Mouse (Mus musculus) testis, adult 2 months (tissue): ENCODE results near the gene Ank. TPM values are rescaled to one million over a fixed set of nuclear protein-coding genes. Genes with fewer than 3 reads are reported as not detected.
"Not testable (repeated sequence)": the region's sequence is repeated elsewhere in the genome, so short reads cannot be mapped to it uniquely, and the experiment has no call there.

Experiments
- H3K27ac ChIP-seq: fragments of 200-500 bp; 2 replicates; pipeline ENCODE4 v1.5.1; 2012; ENCODE audit warnings: low read depth, low read length; ENCODE audit not compliant: control insufficient read depth, insufficient read depth
- H3K27me3 ChIP-seq: fragments of 200-500 bp; 2 replicates; pipeline ENCODE4 v1.6.1; 2012; ENCODE audit warnings: mild to moderate bottlenecking, low read length, moderate library complexity; ENCODE audit not compliant: control insufficient read depth, insufficient read depth
- H3K36me3 ChIP-seq: fragments of 200-500 bp; 2 replicates; pipeline ENCODE4 v1.6.1; 2012; ENCODE audit warnings: mild to moderate bottlenecking, low read length; ENCODE audit not compliant: control insufficient read depth, insufficient read depth
- H3K4me1 ChIP-seq: fragments of 200-500 bp; 2 replicates; pipeline ENCODE4 v1.6.1; 2012; ENCODE audit warnings: low read length; ENCODE audit not compliant: control insufficient read depth, insufficient read depth
- H3K4me3 ChIP-seq: fragments of 200-500 bp; 2 replicates; pipeline ENCODE4 v1.5.1; 2012; ENCODE audit warnings: low read depth, mild to moderate bottlenecking, low read length, moderate library complexity, mixed read lengths; ENCODE audit not compliant: control insufficient read depth
- CTCF ChIP-seq: fragments of 200-500 bp; IDR thresholded peaks from 2 replicates; pipeline ENCODE4 v1.5.1; 2012; ENCODE audit warnings: low read depth, mild to moderate bottlenecking, inconsistent platforms, low read length, moderate library complexity; ENCODE audit not compliant: control insufficient read depth, insufficient read depth, insufficient replicate concordance
- POLR2A ChIP-seq: fragments of 200-500 bp; IDR thresholded peaks from 2 replicates; pipeline ENCODE4 v1.6.1; 2012; ENCODE audit warnings: low read depth, mild to moderate bottlenecking, inconsistent platforms, low read length, moderate library complexity; ENCODE audit not compliant: control insufficient read depth
- polyA plus RNA-seq: library from polyadenylated mRNA; depleted of rRNA; stranded (reverse); fragments of >200 nt; gene quantifications from 2 replicates; pipeline ENCODE4 v1.2.3, GENCODE M21; 2012

Ank gene
- polyA plus RNA-seq, 1 experiment, result 9.1 TPM

DNA sequence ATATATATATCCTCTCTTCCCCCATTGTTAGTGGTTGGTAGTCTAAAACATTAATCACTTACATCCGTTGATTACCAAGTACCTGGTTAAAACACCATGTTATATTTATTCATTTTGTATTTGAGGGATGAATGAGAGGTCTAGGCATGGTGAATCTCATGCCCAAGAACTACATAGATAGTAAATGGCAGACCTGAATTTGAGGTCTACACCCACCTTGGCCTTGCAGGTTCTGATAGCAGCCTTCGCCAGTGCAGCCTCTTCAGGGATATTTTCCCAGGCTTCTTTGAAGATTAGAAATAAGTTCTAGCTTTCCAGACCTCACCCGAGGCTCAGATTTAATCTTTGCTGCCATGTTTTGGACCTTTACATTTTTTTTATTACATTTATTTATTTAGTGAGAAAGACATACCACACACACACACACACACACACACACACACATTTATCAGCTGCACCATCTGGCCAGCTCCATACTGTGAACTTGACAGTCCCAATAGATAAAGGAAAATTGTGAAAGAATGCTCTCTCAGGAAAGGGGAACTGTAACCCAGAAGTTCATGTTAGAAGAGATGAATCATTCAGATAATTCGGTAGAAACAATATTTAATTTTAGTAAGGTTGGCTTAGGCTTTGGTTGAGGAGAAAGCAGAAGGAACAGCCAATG lies 2.5 kb downstream of the Ank start:
- no peak overlapping the region for H3K27ac ChIP-seq
- H3K27me3 ChIP-seq, result no peaks in the 10 kb centered on the region; the same call in 1 of the 2 replicates
- H3K36me3 ChIP-seq, result no peaks in the 10 kb centered on the region
- no peak for TF ChIP-seq CTCF
- no peak for TF ChIP-seq POLR2A
- H3K4me1 ChIP-seq, result peaks cover 8% of the 10 kb centered on the region
- H3K4me3 ChIP-seq, result no peak overlapping the region

DNA sequence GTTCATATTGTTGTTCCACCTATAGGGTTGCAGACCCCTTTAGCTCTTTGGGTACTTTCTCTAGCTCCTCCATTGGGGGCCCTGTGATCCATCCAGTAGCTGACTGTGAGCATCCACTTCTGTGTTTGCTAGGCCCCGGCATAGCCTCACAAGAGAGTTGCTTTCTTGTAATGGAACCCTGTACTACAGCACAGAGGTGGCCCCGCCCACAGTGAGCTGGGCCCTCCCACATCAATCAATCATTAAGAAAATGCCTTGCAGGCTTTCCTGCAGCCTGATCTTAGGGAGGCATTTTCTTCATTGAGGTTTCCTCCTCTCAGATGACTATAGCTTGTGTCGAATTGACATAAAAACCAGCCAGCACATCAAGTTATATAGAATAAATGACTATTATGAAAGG lies 3.9 kb downstream of the Ank start:
- not testable (repeated sequence) for H3K36me3 ChIP-seq, H3K4me1 ChIP-seq, H3K27me3 ChIP-seq, H3K4me3 ChIP-seq, H3K27ac ChIP-seq

DNA sequence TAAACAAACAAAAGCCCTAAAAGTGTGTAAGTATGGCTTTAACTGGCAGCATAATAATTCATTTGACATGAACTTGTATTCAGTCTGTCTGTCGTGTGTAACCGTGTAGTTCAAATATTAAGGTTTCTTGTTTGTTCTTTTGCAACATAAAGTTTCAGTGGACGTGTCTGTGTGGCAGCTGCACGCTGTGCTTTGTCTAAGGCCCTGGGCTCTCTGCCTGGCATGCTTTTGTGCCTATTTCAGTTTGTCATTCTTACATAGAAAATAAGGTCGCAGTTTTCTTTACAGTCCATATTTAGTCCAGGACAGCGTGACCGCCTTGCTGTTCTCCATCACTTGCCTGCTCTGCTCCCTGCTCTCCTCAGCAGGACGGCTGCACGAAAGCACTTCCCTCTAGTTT lies 5.8 kb downstream of the Ank start:
- Histone ChIP-seq H3K27ac (no peak overlapping the region), H3K4me1 (peaks cover 3% of the 10 kb centered on the region), H3K4me3 (no peak overlapping the region), H3K36me3 (no peaks in the 10 kb centered on the region), H3K27me3 (no peaks in the 10 kb centered on the region)
- TF ChIP-seq POLR2A, result no peak
- TF ChIP-seq CTCF, result no peak

DNA sequence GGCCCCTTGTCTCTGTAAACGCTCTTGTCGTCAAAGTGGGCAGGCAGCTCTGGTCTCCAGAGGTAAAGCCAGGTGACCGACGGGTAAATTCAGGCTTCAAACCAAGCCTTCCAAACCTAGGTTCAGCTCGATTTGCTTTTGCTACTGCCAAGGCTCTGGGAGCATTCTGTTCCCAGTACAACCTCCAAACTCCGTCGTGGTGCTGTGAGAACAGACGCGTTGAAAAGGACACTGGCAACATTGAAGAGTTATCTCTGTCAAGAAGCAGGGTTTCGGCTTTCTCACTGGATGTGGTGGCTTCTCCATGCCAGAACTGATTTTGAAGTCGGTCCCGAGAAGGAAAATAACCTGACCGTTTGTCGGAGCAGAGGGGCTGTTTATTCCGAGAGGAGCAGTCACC lies 9.5 kb downstream of the Ank start:
- Histone ChIP-seq H3K4me1 (peaks cover 3% of the 10 kb centered on the region; the same call in 1 of the 2 replicates), H3K27ac (no peak overlapping the region), H3K27me3 (no peaks in the 10 kb centered on the region), H3K36me3 (no peaks in the 10 kb centered on the region), H3K4me3 (no peak overlapping the region)
- TF ChIP-seq POLR2A (no peak), CTCF (no peak)

DNA sequence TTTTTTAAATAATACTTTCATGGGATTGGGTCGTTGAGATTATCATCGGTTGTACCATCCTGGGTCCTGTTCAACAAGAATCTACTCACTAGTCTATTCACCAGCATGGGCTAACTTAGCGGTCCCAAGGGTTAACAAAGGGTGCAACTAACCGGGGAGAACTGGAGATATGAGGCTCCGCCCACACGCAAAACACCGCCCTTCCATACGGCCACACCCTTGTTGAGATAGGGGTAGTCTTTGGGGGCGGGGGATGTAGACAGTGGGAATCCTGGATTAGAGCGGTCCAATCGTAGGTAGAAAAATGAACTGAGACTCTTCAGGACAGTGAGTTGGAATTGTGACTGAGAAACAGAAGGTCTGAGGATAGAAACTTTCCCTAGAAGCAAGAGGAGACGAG lies 10.2 kb downstream of the Ank start:
- no peaks in the 10 kb centered on the region for H3K27me3 ChIP-seq
- H3K36me3 ChIP-seq, result no peaks in the 10 kb centered on the region
- peaks cover 3% of the 10 kb centered on the region; the same call in 1 of the 2 replicates for H3K4me1 ChIP-seq
- no peak for TF ChIP-seq CTCF
- TF ChIP-seq POLR2A, result no peak
- H3K27ac ChIP-seq, result no peak overlapping the region
- H3K4me3 ChIP-seq, result peak overlapping the region; percentile 22

DNA sequence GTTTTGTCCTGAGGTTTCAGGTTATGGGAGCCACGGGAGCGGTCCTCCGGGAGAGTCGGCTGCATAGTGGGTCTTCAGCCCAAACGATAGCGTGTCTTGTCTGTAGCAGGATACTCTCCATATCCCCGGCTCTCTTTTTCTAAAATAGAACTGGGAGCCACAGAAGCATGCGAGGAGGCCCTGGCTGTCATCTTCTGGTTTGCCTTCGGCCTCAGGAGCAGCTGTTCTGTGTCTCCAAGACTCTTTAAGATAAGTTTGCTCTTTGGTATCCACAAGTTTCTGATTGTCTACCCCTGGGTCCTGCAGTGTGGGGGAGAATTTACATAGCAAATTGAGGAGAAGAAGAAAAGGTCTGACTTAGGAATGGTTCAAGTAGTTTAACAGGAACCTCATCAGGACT lies 10.7 kb downstream of the Ank start:
- H3K4me3 ChIP-seq, result peak overlapping the region; percentile 22; the same call in 1 of the 2 replicates
- H3K27me3 ChIP-seq, result no peaks in the 10 kb centered on the region
- no peaks in the 10 kb centered on the region for H3K36me3 ChIP-seq
- H3K4me1 ChIP-seq, result peaks cover 3% of the 10 kb centered on the region; the same call in 1 of the 2 replicates
- no peak overlapping the region for H3K27ac ChIP-seq
- TF ChIP-seq POLR2A, result no peak
- TF ChIP-seq CTCF, result no peak

DNA sequence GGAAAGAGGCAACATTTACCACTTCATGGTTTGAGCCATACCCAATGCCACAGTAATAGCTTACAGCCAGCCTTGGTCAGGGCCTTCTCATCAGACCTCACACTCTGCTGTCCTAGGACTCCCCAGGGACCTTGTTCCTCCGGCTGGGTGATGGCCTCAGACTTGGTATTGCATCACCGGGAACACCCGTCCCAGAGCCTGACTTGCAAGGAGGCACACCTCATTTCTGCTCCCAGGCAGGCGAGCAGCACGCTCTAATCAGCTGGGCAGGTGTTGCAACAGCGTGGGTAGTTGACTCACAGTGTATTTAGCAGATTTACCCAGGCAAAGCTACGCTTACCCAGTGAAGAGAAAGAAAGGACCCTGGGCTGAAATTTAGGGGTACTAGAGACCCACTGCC lies 11.2 kb downstream of the Ank start:
- no peak for TF ChIP-seq CTCF
- TF ChIP-seq POLR2A, result no peak
- Histone ChIP-seq H3K36me3 (no peaks in the 10 kb centered on the region), H3K27ac (no peak overlapping the region), H3K4me3 (no peak overlapping the region), H3K4me1 (peaks cover 3% of the 10 kb centered on the region; the same call in 1 of the 2 replicates), H3K27me3 (no peaks in the 10 kb centered on the region)

DNA sequence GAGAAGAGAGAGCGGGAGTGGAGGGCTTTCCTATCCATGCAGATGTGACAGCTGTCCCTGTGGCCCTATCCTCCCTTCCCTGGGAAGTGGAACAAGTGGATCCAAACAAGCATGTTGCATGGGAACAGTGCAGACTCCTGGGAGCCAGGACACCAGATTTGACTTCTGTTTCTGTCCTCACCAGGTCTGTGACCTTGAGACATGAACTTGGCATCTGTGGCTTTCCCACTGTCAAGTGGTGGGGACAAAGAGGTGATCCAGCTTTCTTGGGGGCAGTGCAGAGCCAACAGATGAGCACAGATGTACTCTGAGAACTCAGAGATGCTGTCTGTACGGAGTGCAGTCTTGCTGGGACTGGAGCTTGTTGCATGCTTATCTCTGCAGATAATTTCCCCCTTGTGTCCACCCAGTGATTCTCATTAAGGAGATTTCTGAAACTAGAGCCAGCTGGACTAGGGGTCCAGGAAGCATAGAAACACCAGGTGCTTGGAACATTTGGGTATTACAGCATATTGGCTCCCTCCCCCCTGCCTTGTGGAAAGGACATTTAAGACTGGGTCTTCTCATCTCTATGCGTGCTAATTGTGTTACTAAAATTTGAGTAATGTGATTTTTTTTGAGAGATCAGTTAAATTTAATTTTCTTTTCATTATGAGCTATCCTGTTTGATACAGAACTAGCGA lies 14.0 kb downstream of the Ank start:
- TF ChIP-seq CTCF, result no peak
- TF ChIP-seq POLR2A, result no peak
- Histone ChIP-seq H3K4me3 (no peak overlapping the region), H3K27ac (no peak overlapping the region), H3K36me3 (no peaks in the 10 kb centered on the region), H3K27me3 (no peaks in the 10 kb centered on the region), H3K4me1 (peaks cover 3% of the 10 kb centered on the region; the same call in 1 of the 2 replicates)
